Mouse (Mus musculus) kidney, adult 9 months (tissue): Measurements from ENCODE around the gene Gm14327.
"Not testable (repeated sequence)": the region's sequence is repeated elsewhere in the genome, so short reads cannot be mapped to it uniquely, and the experiment has no call there.

ENCODE experiments used
- DNase-seq: peaks from one replicate; pipeline ENCODE4 v3.0.0; 2022

Gm14327 gene

DNA sequence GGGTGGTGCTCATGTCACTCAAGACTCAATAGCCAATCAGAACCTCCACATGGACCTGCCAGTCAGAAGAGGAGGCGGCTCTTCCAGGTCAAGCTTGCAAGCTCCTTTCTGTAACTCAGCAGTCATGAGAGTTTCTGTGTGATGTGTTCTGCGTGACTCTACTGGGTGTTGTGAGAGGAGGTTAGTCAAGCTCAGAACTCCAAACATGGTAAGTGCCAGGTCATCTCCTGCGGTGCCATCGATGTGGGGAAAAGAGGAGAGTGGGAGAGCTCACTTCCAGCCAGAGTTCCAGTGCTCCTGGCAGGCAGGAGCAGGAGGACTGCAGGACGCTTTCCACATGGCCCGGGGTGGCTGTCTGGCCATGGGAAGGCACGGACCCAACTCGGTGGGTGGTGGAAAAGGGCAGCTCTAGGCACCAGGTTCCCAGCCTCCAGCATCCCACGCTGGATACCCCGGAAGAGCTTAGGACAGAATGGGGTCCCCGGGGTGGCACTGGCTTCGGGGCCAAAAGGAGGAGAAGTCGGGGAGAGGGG, at the start of gene Gm14327:
Gene Gm14327, plus strand, starts transcription at position 51 of the 533 bp plus-strand sequence.
- DNase-seq: peak; percentile 14

- DNase-seq: not testable (repeated sequence)
Measured at GRCm38 (mm10) chr2:177862254-177862653, 34.6 kb upstream of the Gm14327 start.

- DNase-seq: not testable (repeated sequence)
Measured at GRCm38 (mm10) chr2:177887743-177888142, 9.2 kb upstream of the Gm14327 start.

DNA sequence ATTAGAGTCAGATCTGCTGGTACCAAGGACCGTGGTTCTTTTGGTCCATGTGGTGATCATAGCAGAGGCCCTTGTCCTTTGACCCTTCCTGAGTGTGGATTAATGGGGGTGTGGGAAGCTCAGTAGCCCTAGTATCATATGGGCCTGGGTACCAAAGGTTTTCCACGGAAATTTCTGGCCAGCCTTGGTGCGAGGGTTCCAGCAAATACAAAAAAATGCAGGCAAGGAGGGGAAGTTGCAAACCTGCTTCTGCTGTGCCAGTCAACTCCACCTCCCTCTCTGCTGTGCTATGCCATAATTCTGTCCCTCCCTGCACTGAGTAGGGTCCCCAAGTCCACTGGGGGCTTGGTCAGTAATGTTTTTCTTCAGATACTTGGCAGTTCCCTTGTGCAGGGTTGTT, 1.3 kb downstream of the Gm14327 start:
- DNase-seq: not testable (repeated sequence)

DNA sequence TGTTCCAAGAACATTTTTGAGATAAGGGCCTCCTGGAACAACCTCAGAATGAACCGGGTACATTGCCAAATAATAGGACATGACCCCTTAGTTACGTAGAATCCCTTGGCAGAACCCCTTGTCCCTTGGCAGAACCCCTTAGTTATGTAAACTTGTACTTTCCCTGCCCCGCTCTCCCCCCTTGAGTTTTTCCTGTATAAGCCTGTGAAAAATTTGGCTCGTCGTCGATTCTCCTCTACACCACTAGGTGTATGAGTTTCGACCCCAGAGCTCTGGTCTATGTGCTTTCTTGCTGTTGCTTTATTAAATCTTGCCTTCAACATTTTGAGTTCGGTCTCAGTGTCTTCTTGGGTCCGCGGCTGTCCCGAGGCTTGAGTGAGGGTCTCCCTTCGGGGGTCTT, 6.4 kb downstream of the Gm14327 start:
- DNase-seq: not testable (repeated sequence)

DNA sequence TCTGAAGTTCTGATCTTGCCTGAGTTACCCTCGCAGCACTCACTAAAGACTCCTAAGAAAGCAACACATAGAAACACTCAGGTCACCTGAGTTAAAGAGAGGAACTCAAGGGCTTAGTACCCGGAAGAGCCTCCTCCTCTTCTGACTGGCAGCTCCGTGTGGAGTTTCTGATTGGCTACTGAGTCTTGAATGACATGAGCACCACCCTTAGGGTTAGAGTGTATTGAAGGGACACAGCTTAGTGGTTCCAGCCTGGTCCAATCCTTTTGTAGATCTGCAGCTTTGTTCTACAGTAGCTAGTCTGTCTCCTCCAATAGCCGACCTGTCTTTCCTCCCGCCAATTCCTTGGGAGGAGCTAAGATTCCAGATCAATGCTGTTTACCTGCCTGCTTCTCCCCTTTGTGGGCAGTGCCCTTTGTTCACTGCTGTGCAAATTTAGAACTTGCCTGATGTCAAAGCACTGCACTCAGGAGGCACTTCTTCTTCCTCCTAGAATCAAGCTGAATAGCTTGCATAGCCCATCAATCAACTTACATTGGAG, 28.7 kb downstream of the Gm14327 start, which contains the start of gene Zfp972:
Gene Zfp972, minus strand, starts transcription at position 51 of the 541 bp plus-strand sequence.
- not testable (repeated sequence) for DNase-seq
